Mouse (Mus musculus) retina, postnatal 7 days (tissue): Measurements from ENCODE around the gene Synrg.

Experiments used
- DNase-seq: peaks from one replicate; pipeline ENCODE4 v3.0.0-alpha.2; 2012; ENCODE audit warnings: low read depth, low spot score

Gene Synrg

DNA sequence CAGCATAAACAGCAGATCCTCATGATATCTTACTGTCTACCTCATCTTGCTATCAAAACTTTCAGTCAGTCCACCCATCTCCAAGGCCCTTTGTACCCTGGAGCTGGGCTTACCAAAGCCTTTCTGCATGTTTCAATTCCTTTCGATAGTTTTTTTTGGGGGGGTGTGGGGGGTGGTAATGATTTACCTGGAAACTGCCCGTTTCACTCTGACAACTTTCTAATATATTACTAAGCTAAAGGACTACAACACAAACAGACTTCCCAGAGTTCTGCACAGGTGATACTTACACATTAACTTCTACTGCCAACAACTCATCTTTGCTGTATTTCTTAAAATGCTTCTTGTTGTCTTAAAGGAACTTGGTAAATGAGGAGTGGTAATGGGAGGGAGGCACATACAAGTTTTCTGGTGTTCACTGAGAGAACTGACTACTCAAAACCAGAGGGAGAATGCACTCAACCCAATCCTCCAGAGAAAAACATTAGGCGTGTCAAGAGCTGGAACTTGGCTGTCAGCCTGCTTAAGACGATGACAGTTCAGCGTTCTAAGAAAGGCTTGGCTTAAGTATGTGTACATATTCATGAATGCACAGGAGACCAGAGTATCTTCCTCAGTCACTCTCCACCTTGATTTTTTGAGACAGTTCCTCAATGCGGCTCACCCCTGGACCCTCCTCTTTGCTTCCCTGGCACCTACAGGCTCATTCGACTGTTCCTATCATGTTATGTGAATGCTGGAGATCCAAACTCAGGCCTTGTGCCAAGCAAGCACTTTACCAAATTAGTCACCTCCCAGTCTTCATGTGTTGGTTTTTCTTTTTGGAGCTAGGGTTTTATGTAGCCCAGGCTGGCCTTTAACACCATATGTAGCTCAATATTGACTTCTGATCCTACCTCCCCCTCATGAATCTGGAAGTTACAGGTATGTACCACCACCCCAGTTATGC is 109.9 kb downstream of the Synrg start:
- DNase-seq: no peak

DNA sequence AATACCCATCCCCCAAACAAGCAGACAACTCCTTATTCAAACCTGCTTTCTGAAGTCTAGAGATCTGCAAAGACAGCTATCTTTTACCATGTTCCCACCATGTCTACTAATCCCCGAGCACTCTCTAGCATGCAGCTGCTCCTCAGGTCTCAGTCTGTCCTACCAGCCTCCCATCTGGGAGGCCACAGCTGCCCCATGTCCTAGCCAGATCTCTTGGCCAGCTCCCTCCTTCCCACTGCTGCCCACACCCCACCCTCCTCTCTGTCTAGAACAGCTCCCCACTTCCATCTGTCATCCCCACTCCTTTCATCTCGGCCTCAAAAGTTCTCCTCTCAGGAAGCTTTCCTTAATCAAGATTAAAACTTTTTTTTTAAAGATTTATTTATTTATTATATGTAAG is 112.8 kb downstream of the Synrg start:
- DNase-seq: no peak

DNA sequence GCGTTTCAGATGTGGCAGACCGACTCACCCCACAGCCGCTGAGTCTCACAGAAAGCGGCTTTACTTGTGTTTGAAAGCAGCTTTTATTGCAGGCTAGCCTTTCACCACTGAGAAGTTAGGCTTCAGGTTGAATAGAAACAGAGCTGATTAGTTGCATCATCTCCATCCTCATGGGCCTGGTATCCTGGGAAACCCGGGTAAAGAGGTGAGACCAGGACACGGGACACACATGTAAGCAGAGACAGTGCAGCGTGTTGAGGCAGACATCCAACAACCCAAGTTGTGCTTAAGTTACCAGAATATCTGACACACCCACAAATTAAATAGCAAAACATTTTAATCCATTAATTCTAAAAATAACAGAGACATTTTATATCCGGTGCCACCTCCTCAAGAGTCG is 114.4 kb downstream of the Synrg start:
- no peak for DNase-seq

DNA sequence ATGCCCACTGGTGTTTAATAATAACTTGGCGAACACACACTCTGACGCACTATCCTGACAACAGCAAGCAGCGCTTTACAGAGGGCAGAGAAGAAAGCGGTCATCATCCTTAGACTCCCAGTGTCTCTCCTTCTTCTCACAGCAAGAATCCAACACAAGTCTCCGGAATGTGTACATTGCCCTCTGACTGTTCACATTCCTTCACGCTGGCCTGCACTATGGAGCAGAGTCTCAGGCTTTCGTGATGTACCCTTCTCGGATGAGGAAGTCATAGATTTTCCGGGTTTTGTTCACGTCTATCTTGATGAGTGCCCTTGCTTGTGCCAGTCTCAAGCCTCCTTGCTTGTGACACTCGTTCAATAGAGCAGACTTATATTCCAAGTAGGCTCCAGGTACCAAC is 115.1 kb downstream of the Synrg start:
- DNase-seq: no peak

DNA sequence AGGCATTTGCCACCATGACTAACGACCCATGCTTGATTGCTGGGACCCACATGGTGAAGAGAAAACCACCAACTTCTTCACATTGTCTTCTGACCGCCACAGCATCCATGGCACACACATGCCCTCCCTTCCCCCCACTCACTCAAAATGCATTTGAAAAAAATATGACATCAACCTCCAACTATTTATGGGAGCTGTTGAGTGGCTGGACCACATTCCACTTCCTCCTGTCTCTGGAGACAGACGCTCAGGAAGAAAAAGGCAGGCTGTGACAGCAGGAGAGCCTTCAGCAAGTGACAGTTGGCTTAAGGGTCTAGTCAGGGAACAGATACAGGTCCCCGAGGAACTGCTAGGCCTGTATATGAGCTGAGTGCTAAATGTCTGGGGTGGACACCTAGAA is 115.7 kb downstream of the Synrg start:
- no peak for DNase-seq

DNA sequence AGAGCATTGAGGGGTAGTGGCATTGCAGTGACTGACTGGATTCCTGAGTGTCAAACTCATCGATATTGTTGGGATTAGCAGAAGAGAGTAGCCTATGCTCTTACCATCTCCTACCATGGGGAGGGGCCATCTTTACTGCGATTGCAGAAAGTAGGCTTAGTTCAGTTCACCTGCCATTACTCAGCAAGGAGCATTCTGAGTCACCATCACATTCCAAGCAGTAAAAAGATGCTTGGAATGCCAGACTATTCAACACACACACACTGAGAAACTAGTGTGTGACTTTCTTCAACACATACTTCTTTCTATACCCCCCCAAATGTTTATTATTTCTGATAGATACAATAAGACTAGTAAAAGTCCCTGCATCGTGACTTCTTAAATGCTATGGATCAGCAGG is 116.1 kb downstream of the Synrg start:
- no peak for DNase-seq

DNA sequence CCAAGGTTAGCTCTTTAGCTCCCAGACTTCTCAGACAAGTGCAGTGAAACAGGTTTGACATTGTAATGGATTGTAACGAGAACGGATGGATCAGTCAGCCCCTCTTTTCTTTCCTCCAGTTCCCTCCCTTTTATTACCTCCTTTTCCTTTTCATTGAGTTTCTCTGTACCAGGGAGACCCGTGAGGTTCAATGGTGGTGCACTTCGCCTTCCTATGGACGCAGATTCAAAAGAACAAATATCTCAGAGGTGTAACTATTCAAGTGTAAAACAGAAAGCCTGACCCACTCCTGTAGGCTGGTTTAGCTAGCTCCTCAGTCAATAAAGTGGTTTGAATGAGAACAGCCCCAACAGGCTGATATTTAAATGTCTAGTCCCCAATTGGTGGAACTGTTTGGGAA is 117.7 kb downstream of the Synrg start:
- DNase-seq: no peak

DNA sequence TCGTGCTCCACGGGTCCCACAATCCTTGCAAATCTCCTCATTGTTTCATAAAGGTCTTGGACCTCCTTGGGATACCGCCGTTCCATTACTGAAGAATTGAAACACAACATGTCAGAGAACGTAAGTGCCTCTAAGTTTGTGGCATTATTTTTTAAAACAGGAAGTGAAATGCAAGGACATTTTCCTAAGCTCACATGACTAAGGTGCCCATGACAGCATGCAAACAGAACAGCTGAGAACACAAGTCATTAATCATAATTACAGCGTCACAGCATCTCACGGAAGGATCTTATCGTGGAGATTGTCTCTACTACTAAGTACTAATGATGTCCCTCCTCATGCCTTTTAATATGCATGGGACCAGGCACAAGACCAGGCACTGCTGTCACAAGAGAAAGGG is 126.3 kb downstream of the Synrg start:
- no peak for DNase-seq
